Mouse (Mus musculus): ENCODE data around the gene Impg2.

DNA sequence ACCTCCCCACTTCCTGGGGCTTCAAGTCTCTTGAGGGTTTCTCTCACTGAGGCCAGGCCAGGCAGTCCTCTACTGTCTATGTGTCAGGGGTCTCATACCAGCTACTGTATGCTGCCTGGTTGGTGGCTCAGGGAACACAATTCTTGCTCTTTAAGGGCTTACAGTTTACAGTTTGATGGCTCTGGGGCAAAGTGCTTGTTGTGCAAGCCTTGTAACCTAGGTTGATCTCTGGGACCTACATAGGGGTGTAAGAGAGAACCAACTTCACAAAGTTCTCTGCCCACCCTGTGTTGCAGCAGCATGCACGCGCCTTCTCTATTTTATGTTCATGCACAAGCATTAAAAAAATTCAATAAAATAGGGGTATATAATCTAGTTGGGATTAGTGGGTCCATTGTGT lies 82.9 kb downstream of the Impg2 start:
- TF ChIP-seq POLR2A (IDR thresholded peaks at IDR 0.05; ENCODE audit: borderline replicate concordance, insufficient read depth, low read length) (no peak), CTCF (IDR thresholded peaks at IDR 0.05; ENCODE audit: borderline replicate concordance, insufficient read depth, low read depth, low read length) (no peak)
